Mouse (Mus musculus) stomach, postnatal 0 days (tissue): ENCODE data around the gene Stx4a.
"Not testable (repeated sequence)": the region's sequence is repeated elsewhere in the genome, so short reads cannot be mapped to it uniquely, and the experiment has no call there.

ENCODE experiments used
- CTCF ChIP-seq: IDR thresholded peaks from 2 replicates; pipeline ENCODE4 v1.5.1; 2016; ENCODE audit warnings: antibody characterized with exemption, low read depth, mild to moderate bottlenecking, moderate library complexity
- EP300 ChIP-seq: optimal IDR thresholded peaks from 2 replicates; pipeline ENCODE3; 2016; ENCODE audit warnings: antibody characterized with exemption

DNA sequence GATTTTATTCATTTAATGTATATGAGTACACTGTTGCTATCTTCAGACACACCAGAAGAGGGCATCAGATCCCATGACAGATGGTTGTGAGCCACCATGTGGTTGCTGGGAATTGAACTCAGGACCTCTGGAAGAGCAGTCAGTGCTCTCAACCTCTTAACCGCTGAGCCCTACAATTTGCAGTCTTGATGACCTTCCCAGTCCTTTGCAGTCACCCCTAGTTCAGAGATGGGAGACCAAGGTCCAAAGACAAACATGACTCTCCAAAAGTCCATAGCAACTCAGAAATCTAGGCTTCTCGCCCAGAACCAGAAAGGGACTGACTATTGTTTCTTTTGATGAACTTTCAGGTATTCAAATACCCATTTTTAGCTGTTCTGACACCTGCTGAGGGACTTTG is 15.9 kb downstream of the Stx4a start:
- 0 out of 2 replicates have a peak, but pooled peaks have one; percentile 10 for TF ChIP-seq CTCF
- TF ChIP-seq EP300 = not testable (repeated sequence)
